Mouse (Mus musculus) MEL (cell line): ENCODE data around the gene Fxn. TPM values are rescaled to one million over a fixed set of nuclear protein-coding genes. Genes with fewer than 3 reads are reported as not detected.

ENCODE experiments used
- DNase-seq: peaks from one replicate; pipeline ENCODE4 v3.0.0; 2011; ENCODE audit warnings: low read depth, low spot score
- H3K27ac ChIP-seq: 2 replicates; pipeline ENCODE4 v1.5.1; 2012; ENCODE audit warnings: low read depth, mild to moderate bottlenecking, control low read depth, low read length, moderate library complexity; ENCODE audit not compliant: control insufficient read depth
- H3K27me3 ChIP-seq, 2 experiments: fragments of 150-350 bp in 1 of 2; sonication (generic) in 1 of 2; 2 replicates each; pipeline ENCODE4 v1.6.1; 2012; ENCODE audit warnings: low read length in 2 of 2, mild to moderate bottlenecking in 2 of 2, improper control_type of control experiment in 1 of 2, moderate library complexity in 1 of 2; ENCODE audit not compliant: insufficient read depth in 2 of 2, control insufficient read depth in 1 of 2
- H3K36me3 ChIP-seq, 2 experiments: 2 replicates each; pipeline ENCODE4 v1.6.1; 2012 to 2014; ENCODE audit warnings: low read length in 2 of 2, improper control_type of control experiment in 1 of 2, inconsistent platforms in 1 of 2, mild to moderate bottlenecking in 1 of 2; ENCODE audit not compliant: insufficient read depth in 2 of 2, control insufficient read depth in 1 of 2
- H3K4me1 ChIP-seq, 2 experiments: fragments of 150-350 bp in 1 of 2; sonication (generic) in 1 of 2; 2 replicates each; pipeline ENCODE4 v1.6.1; 2012; ENCODE audit warnings: low read length in 2 of 2, improper control_type of control experiment in 1 of 2, mild to moderate bottlenecking in 1 of 2; ENCODE audit not compliant: insufficient read depth in 2 of 2, control insufficient read depth in 1 of 2
- H3K4me3 ChIP-seq, 2 experiments: fragments of 150-350 bp in 1 of 2; sonication (generic) in 1 of 2; 2 replicates each; pipeline ENCODE4 v1.5.1; 2012; ENCODE audit warnings: low read depth in 2 of 2, low read length in 2 of 2, mild to moderate bottlenecking in 2 of 2, moderate library complexity in 2 of 2, control low read depth in 1 of 2, improper control_type of control experiment in 1 of 2; ENCODE audit not compliant: control insufficient read depth in 1 of 2, insufficient read depth in 1 of 2
- H3K79me2 ChIP-seq: 2 replicates; pipeline ENCODE4 v1.6.1; 2012; ENCODE audit warnings: mild to moderate bottlenecking, low read length, moderate library complexity; ENCODE audit not compliant: control insufficient read depth, poor library complexity, insufficient read depth
- H3K9ac ChIP-seq: 2 replicates; pipeline ENCODE4 v1.6.1; 2012; ENCODE audit warnings: low read depth, mild to moderate bottlenecking, control low read depth, low read length, moderate library complexity; ENCODE audit not compliant: control insufficient read depth, poor library complexity, severe bottlenecking
- H3K9me3 ChIP-seq: fragments of 150-350 bp; sonication (generic); replicated peaks from 2 replicates; pipeline ENCODE4 v1.6.1; 2012; ENCODE audit warnings: mild to moderate bottlenecking, low read length, improper control_type of control experiment, moderate library complexity; ENCODE audit not compliant: insufficient read depth
- BHLHE40 ChIP-seq: IDR thresholded peaks from 2 replicates; pipeline ENCODE4 v1.6.1; 2012; ENCODE audit warnings: low read depth, mild to moderate bottlenecking, inconsistent platforms, low read length, improper control_type of control experiment, borderline replicate concordance
- CHD1 ChIP-seq: IDR thresholded peaks from 2 replicates; pipeline ENCODE4 v1.6.1; 2012; ENCODE audit warnings: low read depth, mild to moderate bottlenecking, inconsistent platforms, low read length, improper control_type of control experiment
- E2F4 ChIP-seq: IDR thresholded peaks from 2 replicates; pipeline ENCODE4 v1.6.1; 2011; ENCODE audit warnings: low read depth, low read length, improper control_type of control experiment, borderline replicate concordance
- ELF1 ChIP-seq: IDR thresholded peaks from 2 replicates; pipeline ENCODE4 v1.6.1; 2014; ENCODE audit warnings: low read depth, mild to moderate bottlenecking, inconsistent platforms, low read length, improper control_type of control experiment, moderate library complexity
- GABPA ChIP-seq: IDR thresholded peaks from 2 replicates; pipeline ENCODE4 v1.6.1; 2012; ENCODE audit warnings: low read depth, mild to moderate bottlenecking, inconsistent platforms, low read length, improper control_type of control experiment, moderate library complexity
- GATA1 ChIP-seq: IDR thresholded peaks from 2 replicates; pipeline ENCODE4 v1.6.1; 2011; ENCODE audit warnings: low read depth, low read length, improper control_type of control experiment
- HCFC1 ChIP-seq: IDR thresholded peaks from 2 replicates; pipeline ENCODE4 v1.6.1; 2012; ENCODE audit warnings: low read depth, mild to moderate bottlenecking, inconsistent platforms, low read length, improper control_type of control experiment, moderate library complexity
- JUND ChIP-seq: IDR thresholded peaks from 2 replicates; pipeline ENCODE4 v1.6.1; 2011; ENCODE audit warnings: low read depth, mild to moderate bottlenecking, improper control_type of control experiment, low read length
- MAFK ChIP-seq: IDR thresholded peaks from 2 replicates; pipeline ENCODE4 v1.6.1; 2011; ENCODE audit warnings: low read depth, mild to moderate bottlenecking, low read length, improper control_type of control experiment, borderline replicate concordance
- MAX ChIP-seq: IDR thresholded peaks from 2 replicates; pipeline ENCODE4 v1.6.1; 2011; ENCODE audit warnings: low read length, improper control_type of control experiment
- MAZ ChIP-seq: IDR thresholded peaks from 2 replicates; pipeline ENCODE4 v1.6.1; 2012; ENCODE audit warnings: low read depth, mild to moderate bottlenecking, inconsistent platforms, low read length, improper control_type of control experiment
- MEF2A ChIP-seq: IDR thresholded peaks from 2 replicates; pipeline ENCODE4 v1.6.1; 2014; ENCODE audit warnings: low read depth, mild to moderate bottlenecking, inconsistent platforms, low read length, improper control_type of control experiment; ENCODE audit not compliant: poor library complexity, insufficient replicate concordance, severe bottlenecking; ENCODE audit errors: extremely low read depth
- MXI1 ChIP-seq: IDR thresholded peaks from 2 replicates; pipeline ENCODE4 v1.6.1; 2011; ENCODE audit warnings: mild to moderate bottlenecking, low read depth, low read length, improper control_type of control experiment
- POLR2A ChIP-seq, 2 experiments: IDR thresholded peaks; 2 replicates each; pipeline ENCODE4 v1.6.1; 2011 to 2012; ENCODE audit warnings: low read length in 2 of 2, mild to moderate bottlenecking in 2 of 2, control low read depth in 1 of 2, improper control_type of control experiment in 1 of 2, low read depth in 1 of 2, moderate library complexity in 1 of 2; ENCODE audit not compliant: control insufficient read depth in 1 of 2, insufficient read depth in 1 of 2, poor library complexity in 1 of 2
- POLR2AphosphoS2 ChIP-seq: IDR thresholded peaks from 2 replicates; pipeline ENCODE4 v1.6.1; 2011; ENCODE audit warnings: low read length, improper control_type of control experiment
- TAL1 ChIP-seq: IDR thresholded peaks from 2 replicates; pipeline ENCODE4 v1.6.1; 2012; ENCODE audit warnings: mild to moderate bottlenecking, inconsistent platforms, low read length, moderate library complexity, mixed read lengths
- TCF12 ChIP-seq: IDR thresholded peaks from 2 replicates; pipeline ENCODE4 v1.6.1; 2014; ENCODE audit warnings: low read depth, mild to moderate bottlenecking, inconsistent platforms, low read length, improper control_type of control experiment, moderate library complexity
- UBTF ChIP-seq: IDR thresholded peaks from 2 replicates; pipeline ENCODE4 v1.6.1; 2012; ENCODE audit warnings: low read depth, mild to moderate bottlenecking, inconsistent platforms, low read length, improper control_type of control experiment, moderate library complexity, borderline replicate concordance; ENCODE audit not compliant: insufficient read depth
- ZKSCAN1 ChIP-seq: IDR thresholded peaks from 2 replicates; pipeline ENCODE4 v1.6.1; 2012; ENCODE audit warnings: low read depth, mild to moderate bottlenecking, inconsistent platforms, low read length, improper control_type of control experiment, moderate library complexity
- ZMIZ1 ChIP-seq: IDR thresholded peaks from 2 replicates; pipeline ENCODE4 v1.6.1; 2012; ENCODE audit warnings: low read depth, mild to moderate bottlenecking, inconsistent platforms, low read length, improper control_type of control experiment, moderate library complexity
- ZNF384 ChIP-seq: IDR thresholded peaks from 2 replicates; pipeline ENCODE4 v1.6.1; 2012; ENCODE audit warnings: low read depth, mild to moderate bottlenecking, inconsistent platforms, low read length, improper control_type of control experiment
- polyA plus RNA-seq, 2 experiments: library from polyadenylated mRNA; stranded (reverse) in 1 of 2; unstranded in 1 of 2; fragments of >175 nt in 1 of 2; fragments of >200 nt in 1 of 2; gene quantifications; 2 replicates each; pipeline versions ENCODE4 v1.2.1 to v1.2.4; 2012; ENCODE audit warnings: low replicate concordance in 2 of 2, low read depth in 1 of 2; ENCODE audit not compliant: insufficient read length in 2 of 2, insufficient read depth in 1 of 2, missing spikeins in 1 of 2
- total RNA-seq: library from RNA; depleted of rRNA; stranded (reverse); fragments of 300-350 nt; gene quantifications from 2 replicates; pipeline ENCODE4 v1.2.3, GENCODE M21; 2012

Gene Fxn
- total and polyA plus RNA-seq, 3 experiments = 53.7 to 83.7 TPM; not detected in 1

GRCm38 (mm10) chr19:24225305-24225696 lies 55.1 kb downstream of the Fxn start:
- DNase-seq = no peak
- Histone ChIP-seq H3K4me1 (no peaks in the 10 kb centered on the region), H3K27ac (no peak overlapping the region), H3K9me3 (no peaks in the 10 kb centered on the region), H3K36me3 (no peaks in the 10 kb centered on the region), H3K27me3 (no peaks in the 10 kb centered on the region), H3K79me2 (no peaks in the 10 kb centered on the region), H3K4me3 (no peak overlapping the region), H3K9ac (no peak overlapping the region)
- TF ChIP-seq POLR2AphosphoS2 (no peak), TCF12 (no peak), UBTF (no peak), JUND (no peak), HCFC1 (no peak), CHD1 (no peak), MAZ (no peak), GATA1 (no peak), ZMIZ1 (no peak), TAL1 (no peak), MAFK (no peak), GABPA (no peak), E2F4 (no peak), MAX (no peak), ZKSCAN1 (no peak), BHLHE40 (no peak), MEF2A (no peak), ELF1 (no peak), MXI1 (no peak)

GRCm38 (mm10) chr19:24224500-24225304 lies 55.7 kb downstream of the Fxn start, which contains the start of gene Tjp2:
Gene Tjp2 (minus strand): TSS chr19:24225030.
- TF ChIP-seq ZKSCAN1 = no peak
- TF ChIP-seq CHD1 = no peak
- no peak for TF ChIP-seq POLR2A (IDR thresholded peaks at IDR 0.05; ENCODE audit: control insufficient read depth in 1 of 2, insufficient read depth in 1 of 2, low read depth in 1 of 2, low read length in 2 of 2, poor library complexity in 1 of 2)
- TF ChIP-seq ZNF384 = no peak
- Histone ChIP-seq H3K9me3 (no peaks in the 10 kb centered on the region), H3K4me1 (no peaks in the 10 kb centered on the region), H3K27me3 (no peaks in the 10 kb centered on the region), H3K79me2 (no peaks in the 10 kb centered on the region), H3K27ac (no peak within 1 kb of the TSS), H3K4me3 (no peak within 1 kb of the TSS), H3K36me3 (no peaks in the 10 kb centered on the region), H3K9ac (no peak within 1 kb of the TSS)
- no peak for DNase-seq
